Mouse (Mus musculus) monocyte, adult 2 months (primary cell): ENCODE results near the gene Shisa8.

Experiments used
- DNase-seq, 2 experiments: peaks; one replicate each; pipeline ENCODE4 v3.0.0; 2022; ENCODE audit warnings: low spot score in 2 of 2, low read depth in 1 of 2

Gene Shisa8

GRCm38 (mm10) chr15:82156298-82156697, 56.3 kb downstream of the Shisa8 start:
- no peak for DNase-seq
